10 mouse cellular contexts compared by ENCODE assay signal in genomic region chr9:73103880-73104198, GRCm38 (mm10). TPM values are rescaled to one million over a fixed set of nuclear protein-coding genes. Genes with fewer than 3 reads are reported as not detected.
DNase-seq lines count a peak whose midpoint lies in the region; ATAC-seq and TF ChIP-seq lines count a peak whose summit lies in the region.
"Had no signal": no experiment of that assay in that cellular context is flagged by ENCODE, and none has a peak within 500 bp of the region (broad histone marks: within the 10 kb centered on the region; RNA-seq: fewer than 3 reads in every experiment).

No protein-coding gene starts in this region.

- no peaks in the 10 kb centered on the region for H3K27me3 ChIP-seq in kidney, adult 2 months (replicated peaks; ENCODE audit: control insufficient read depth, insufficient read depth, low read length)
- peaks cover 44% of the 10 kb centered on the region for H3K27me3 ChIP-seq in embryonic facial prominence, embryonic 13.5 days
- H3K27me3 ChIP-seq in hindbrain, postnatal 0 days (ENCODE audit: insufficient read depth, low read length), result no peaks in the 10 kb centered on the region; the same call in 1 of the 2 replicates
- H3K27me3 ChIP-seq in midbrain, embryonic 14.5 days (ENCODE audit: control insufficient read depth, insufficient read depth, low read length), result peaks cover 12% of the 10 kb centered on the region; the same call in 1 of the 2 replicates

- peak overlapping the region; percentile 89 for H3K4me2 ChIP-seq in embryonic facial prominence, embryonic 13.5 days
- peak overlapping the region; percentile 63 for H3K4me2 ChIP-seq in hindbrain, postnatal 0 days (ENCODE audit: low read depth, low read length)
- peak overlapping the region; percentile 77 for H3K4me2 ChIP-seq in midbrain, embryonic 14.5 days (ENCODE audit: low read length)

- H3K4me3 ChIP-seq in kidney, adult 2 months (ENCODE audit: insufficient read depth, low read depth, low read length), result peak overlapping the region; percentile 47; the same call in 1 of the 2 replicates
- H3K4me3 ChIP-seq in embryonic facial prominence, embryonic 13.5 days, result peak overlapping the region; percentile 47
- peak overlapping the region; percentile 36 for H3K4me3 ChIP-seq in hindbrain, postnatal 0 days (ENCODE audit: low read length)
- H3K4me3 ChIP-seq in midbrain, embryonic 14.5 days (replicated peaks; ENCODE audit: low read depth, low read length), result peak overlapping the region; percentile 43

- H3K9ac ChIP-seq in embryonic facial prominence, embryonic 13.5 days, result peak overlapping the region; percentile 73; the same call in 1 of the 2 replicates
- H3K9ac ChIP-seq in hindbrain, postnatal 0 days (replicated peaks; ENCODE audit: low read length), result peak overlapping the region; percentile 35; the same call in 1 of the 2 replicates
- peak overlapping the region; percentile 52 for H3K9ac ChIP-seq in midbrain, embryonic 14.5 days (replicated peaks; ENCODE audit: low read length)

- H3K9me3 ChIP-seq in embryonic facial prominence, embryonic 13.5 days, result no peaks in the 10 kb centered on the region
- no peaks in the 10 kb centered on the region for H3K9me3 ChIP-seq in hindbrain, postnatal 0 days (ENCODE audit: low read length)
- H3K9me3 ChIP-seq in midbrain, embryonic 14.5 days (ENCODE audit: control insufficient read depth, low read length), result no peaks in the 10 kb centered on the region

- no peak overlapping the region for H3K27ac ChIP-seq in kidney, adult 2 months (ENCODE audit: insufficient read depth, low read depth, low read length)
- H3K27ac ChIP-seq in embryonic facial prominence, embryonic 13.5 days, result no peak overlapping the region
- H3K27ac ChIP-seq in hindbrain, postnatal 0 days, result no peak overlapping the region
- no peak overlapping the region for H3K27ac ChIP-seq in midbrain, embryonic 14.5 days (replicated peaks; ENCODE audit: low read depth, low read length)

- H3K4me1 ChIP-seq in kidney, adult 2 months (ENCODE audit: control insufficient read depth, insufficient read depth, low read length), result no peaks in the 10 kb centered on the region
- peaks cover 9% of the 10 kb centered on the region for H3K4me1 ChIP-seq in embryonic facial prominence, embryonic 13.5 days
- no peaks in the 10 kb centered on the region for H3K4me1 ChIP-seq in hindbrain, postnatal 0 days (ENCODE audit: insufficient read depth, low read length)
- peaks cover 5% of the 10 kb centered on the region; the same call in 1 of the 2 replicates for H3K4me1 ChIP-seq in midbrain, embryonic 14.5 days (ENCODE audit: control insufficient read depth, insufficient read depth, low read length)

- H3K36me3 ChIP-seq in kidney, adult 2 months (ENCODE audit: control insufficient read depth, insufficient read depth, low read length), result no peaks in the 10 kb centered on the region
- no peaks in the 10 kb centered on the region for H3K36me3 ChIP-seq in embryonic facial prominence, embryonic 13.5 days
- no peaks in the 10 kb centered on the region for H3K36me3 ChIP-seq in hindbrain, postnatal 0 days (ENCODE audit: insufficient read depth, low read length)
- no peaks in the 10 kb centered on the region for H3K36me3 ChIP-seq in midbrain, embryonic 14.5 days (ENCODE audit: control insufficient read depth, insufficient read depth, low read length)

- 41% methylated on average over 5 of the region's 5 CpGs for WGBS in kidney, adult 2 months
- 41% methylated on average over 5 of the region's 5 CpGs for WGBS in embryonic facial prominence, embryonic 13.5 days
- 27% methylated on average over 5 of the region's 5 CpGs for WGBS in hindbrain, postnatal 0 days
- WGBS in midbrain, embryonic 14.5 days, result 41% methylated on average over 5 of the region's 5 CpGs

- no peak for DNase-seq in kidney, adult 2 months
- no peak for DNase-seq in kidney, postnatal 25 days
- no peak for DNase-seq in hindbrain, postnatal 0 days (ENCODE audit: low spot score)
- DNase-seq in midbrain, embryonic 14.5 days, result no peak
- DNase-seq in left cerebral cortex, adult 9 months (ENCODE audit: low spot score in 2 of 2), result no peak
- DNase-seq in adrenal gland, adult 2 months, result no peak

- ATAC-seq in embryonic facial prominence, embryonic 13.5 days (ENCODE audit: insufficient number of reproducible peaks, insufficient read depth, low FRiP score, low TSS enrichment, low read depth), result no peak
- ATAC-seq in hindbrain, postnatal 0 days, result no peak; the same call in 1 of the 2 replicates
- ATAC-seq in midbrain, embryonic 14.5 days (ENCODE audit: low FRiP score, low TSS enrichment), result no peak
- no peak for ATAC-seq in inflammation-experienced regulatory T-cells, adult 6 months

- TF ChIP-seq CTCF in kidney, adult 2 months (conservative IDR thresholded peaks at IDR 0.05; ENCODE audit: insufficient read depth, insufficient read length, low read depth, low read length), result no peak
- TF ChIP-seq CTCF in hindbrain, postnatal 0 days (IDR thresholded peaks at IDR 0.05; ENCODE audit: low read depth), result no peak

- TF ChIP-seq POLR2A in kidney, adult 2 months (IDR thresholded peaks at IDR 0.05; ENCODE audit: low read depth, low read length), result no peak

RNA-seq across cellular contexts. Expression of gene Gm20509, which starts 1.6 kb away (rescaled TPM):
- not detected in 2 replicates for polyA plus RNA-seq in kidney, adult 2 months (2012; rRNA removed)
- not detected in 2 replicates for polyA plus RNA-seq in embryonic facial prominence, embryonic 13.5 days (2015; fragmentation: Nextera tagmentation; extraction: Ambion mirVana)
- not detected in 2 replicates for total RNA-seq in hindbrain, postnatal 0 days (2014; rRNA removed)
- polyA plus RNA-seq in hindbrain, postnatal 0 days (2015; fragmentation: Nextera tagmentation; extraction: Ambion mirVana), result 0.18 TPM in 1 of 2 replicates, not detected in the other
- polyA plus RNA-seq in midbrain, embryonic 14.5 days (2014; fragmentation: Nextera tagmentation; extraction: Ambion mirVana), result not detected in 2 replicates
- not detected for polyA plus RNA-seq in inflammation-experienced regulatory T-cells, adult 6 months (2017; shearing (Covaris generic))
- under 1 TPM in 1 of 2 experiments, not detected in 1; 0.29 TPM for total RNA-seq in adrenal gland, adult 2 months (2021)
- not detected in 2 replicates for polyA plus RNA-seq in adrenal gland, adult 2 months (2012; rRNA removed)
- total RNA-seq: hematopoietic stem cell, adult 5-6 weeks; MEL had no signal

RNA-seq across cellular contexts. Expression of gene Khdc3, which starts 2.2 kb away (rescaled TPM):
- 0.07 and 0.19 TPM in 2 replicates for polyA plus RNA-seq in kidney, adult 2 months (2012; rRNA removed)
- 0.22 TPM in 1 of 2 replicates, not detected in the other for polyA plus RNA-seq in embryonic facial prominence, embryonic 13.5 days (2015; fragmentation: Nextera tagmentation; extraction: Ambion mirVana)
- total RNA-seq in hindbrain, postnatal 0 days (2014; rRNA removed), result not detected in 2 replicates
- polyA plus RNA-seq in hindbrain, postnatal 0 days (2015; fragmentation: Nextera tagmentation; extraction: Ambion mirVana), result 0.21 and 0.26 TPM in 2 replicates
- polyA plus RNA-seq in midbrain, embryonic 14.5 days (2014; fragmentation: Nextera tagmentation; extraction: Ambion mirVana), result 0.23 and 0.24 TPM in 2 replicates
- under 1 TPM in 1 of 3 experiments, not detected in 2; 0.28 TPM for polyA plus RNA-seq in inflammation-experienced regulatory T-cells, adult 6 months (2017; shearing (Covaris generic))
- total RNA-seq in adrenal gland, adult 2 months (2021), result under 1 TPM in 1 of 2 experiments, not detected in 1; 0.48 TPM
- polyA plus RNA-seq in adrenal gland, adult 2 months (2012; rRNA removed), result 0.25 and 0.33 TPM in 2 replicates
- total RNA-seq: MEL had no signal

RNA-seq across cellular contexts. Expression of gene Rsl24d1, which starts 9.4 kb away (rescaled TPM):
- polyA plus RNA-seq in kidney, adult 2 months (2012; rRNA removed), result 17.7 and 24.5 TPM in 2 replicates
- 141 and 144 TPM in 2 replicates for polyA plus RNA-seq in embryonic facial prominence, embryonic 13.5 days (2015; fragmentation: Nextera tagmentation; extraction: Ambion mirVana)
- total RNA-seq in hindbrain, postnatal 0 days (2014; rRNA removed), result 54.1 and 59.4 TPM in 2 replicates
- polyA plus RNA-seq in hindbrain, postnatal 0 days (2015; fragmentation: Nextera tagmentation; extraction: Ambion mirVana), result 102 and 106 TPM in 2 replicates
- polyA plus RNA-seq in midbrain, embryonic 14.5 days (2014; fragmentation: Nextera tagmentation; extraction: Ambion mirVana), result 121 and 122 TPM in 2 replicates
- polyA plus RNA-seq in inflammation-experienced regulatory T-cells, adult 6 months (2017; shearing (Covaris generic)), result 10 to 100 TPM; 81.9 to 88.8 (median 83.1) TPM
- total RNA-seq in adrenal gland, adult 2 months (2021), result 10 to 100 TPM; 53.3 to 61.1 TPM
- polyA plus RNA-seq in adrenal gland, adult 2 months (2012; rRNA removed), result 4.7 and 6.6 TPM in 2 replicates

RNA-seq across cellular contexts. Expression of gene Rab27a, which starts 59.2 kb away (rescaled TPM):
- polyA plus RNA-seq in kidney, adult 2 months (2012; rRNA removed), result 8.0 and 9.4 TPM in 2 replicates
- 9.7 and 10.1 TPM in 2 replicates for polyA plus RNA-seq in embryonic facial prominence, embryonic 13.5 days (2015; fragmentation: Nextera tagmentation; extraction: Ambion mirVana)
- total RNA-seq in hindbrain, postnatal 0 days (2014; rRNA removed), result 3.6 and 5.3 TPM in 2 replicates
- polyA plus RNA-seq in hindbrain, postnatal 0 days (2015; fragmentation: Nextera tagmentation; extraction: Ambion mirVana), result 3.8 TPM in 2 replicates
- 0.74 and 1.0 TPM in 2 replicates for polyA plus RNA-seq in midbrain, embryonic 14.5 days (2014; fragmentation: Nextera tagmentation; extraction: Ambion mirVana)
- 10 to 100 TPM; 36.2 to 83.0 (median 39.9) TPM for polyA plus RNA-seq in inflammation-experienced regulatory T-cells, adult 6 months (2017; shearing (Covaris generic))
- 10 to 100 TPM; 36.2 to 36.8 TPM for total RNA-seq in adrenal gland, adult 2 months (2021)
- polyA plus RNA-seq in adrenal gland, adult 2 months (2012; rRNA removed), result 3.3 and 5.5 TPM in 2 replicates
